Mouse (Mus musculus): ENCODE data around the gene Spns3.
A peak's percentile ranks its signal among the peaks of the same experiment; 100 is the strongest.

Spns3 gene

GRCm38 (mm10) chr11:72550134-72550988, at the start of gene Spns3:
TSS of gene Spns3 (minus strand) at chr11:72550506.
- DNase-seq: no peak

GRCm38 (mm10) chr11:72597780-72598179, 47.5 kb upstream of the Spns3 start:
- DNase-seq: no peak

GRCm38 (mm10) chr11:72595010-72595737, 44.9 kb upstream of the Spns3 start:
- DNase-seq: no peak

GRCm38 (mm10) chr11:72587537-72588233, 37.4 kb upstream of the Spns3 start:
- no peak for DNase-seq

DNA sequence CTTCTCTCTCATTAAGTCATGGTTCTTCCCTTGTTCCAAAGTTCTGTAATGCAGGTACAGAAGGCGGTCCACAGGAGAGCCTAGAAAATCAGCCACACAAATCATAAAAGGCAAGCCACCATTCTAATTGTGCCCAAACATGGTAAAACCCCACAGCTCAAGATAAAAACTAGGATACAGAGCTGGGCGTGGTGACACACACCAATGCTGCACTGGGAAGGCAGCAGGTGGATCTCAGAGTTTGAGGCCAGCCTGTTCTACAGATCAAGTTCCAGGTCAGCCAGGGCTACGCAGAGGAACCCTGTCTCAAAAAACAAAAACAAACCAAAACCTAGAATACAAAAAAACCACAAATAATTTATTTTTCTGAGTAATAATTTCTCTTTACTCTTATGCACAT, 36.3 kb upstream of the Spns3 start:
- no peak for DNase-seq

DNA sequence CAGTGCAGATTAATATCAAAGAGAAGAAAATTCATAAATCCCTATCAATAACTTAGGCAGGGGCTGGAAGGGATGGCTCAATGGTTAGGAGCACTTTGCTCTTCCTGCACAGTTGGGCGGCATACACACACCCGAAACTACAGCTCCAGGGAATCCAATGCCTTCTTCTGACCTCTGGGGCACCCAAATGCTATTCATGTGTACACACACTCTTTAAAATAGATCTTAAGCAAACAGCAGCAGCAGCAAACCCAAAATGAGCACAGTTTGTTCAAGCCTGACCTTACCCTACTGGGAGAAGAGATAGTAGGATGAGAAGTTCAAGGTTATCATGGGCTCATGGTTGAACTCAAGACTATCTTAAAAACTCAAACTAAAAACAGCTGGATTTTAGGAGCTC, 32.8 kb upstream of the Spns3 start:
- DNase-seq: no peak

GRCm38 (mm10) chr11:72582448-72582705, 32.1 kb upstream of the Spns3 start:
- no peak for DNase-seq

DNA sequence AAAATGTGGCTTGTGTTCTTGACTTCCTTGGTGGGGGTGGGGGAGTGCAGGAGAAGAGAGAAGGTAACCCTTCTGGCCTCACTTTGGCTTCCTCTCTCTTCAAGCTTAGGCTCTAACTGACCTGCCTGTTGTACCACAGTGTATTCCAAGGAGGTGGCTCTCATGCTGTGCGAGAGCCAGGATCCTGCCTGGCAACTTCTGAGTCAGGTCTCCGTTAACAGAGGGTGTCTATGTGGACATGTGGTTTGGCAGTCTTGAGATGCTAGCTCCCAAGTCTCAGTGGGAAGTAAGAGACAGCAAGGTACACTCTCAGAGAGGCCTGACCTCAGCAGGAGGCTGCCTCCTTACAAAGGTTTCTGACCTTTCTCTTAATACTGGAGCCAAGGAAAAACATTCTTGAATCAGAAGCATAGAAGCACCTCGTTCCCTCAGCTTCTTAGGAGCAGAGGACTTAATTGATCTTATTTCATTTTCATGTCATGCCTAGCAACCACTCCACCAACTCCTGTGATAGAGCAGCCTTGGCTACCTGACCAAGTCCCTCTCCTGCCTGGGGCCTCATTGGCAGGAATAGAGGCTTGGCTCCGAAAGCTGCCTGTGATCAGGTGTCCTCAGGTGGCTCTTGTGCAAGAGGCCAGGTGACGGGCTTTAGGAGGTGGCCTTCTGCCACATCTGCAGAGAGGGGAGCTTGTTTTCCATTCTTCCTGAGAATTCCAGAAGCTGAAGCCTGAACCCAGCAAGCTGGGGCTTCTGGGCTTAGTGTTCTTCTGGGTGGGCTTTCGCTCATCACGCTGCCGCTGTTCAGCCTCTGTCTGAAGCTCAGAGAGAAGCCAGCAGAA, 31.5 kb upstream of the Spns3 start:
- peak; percentile 25 for DNase-seq

DNA sequence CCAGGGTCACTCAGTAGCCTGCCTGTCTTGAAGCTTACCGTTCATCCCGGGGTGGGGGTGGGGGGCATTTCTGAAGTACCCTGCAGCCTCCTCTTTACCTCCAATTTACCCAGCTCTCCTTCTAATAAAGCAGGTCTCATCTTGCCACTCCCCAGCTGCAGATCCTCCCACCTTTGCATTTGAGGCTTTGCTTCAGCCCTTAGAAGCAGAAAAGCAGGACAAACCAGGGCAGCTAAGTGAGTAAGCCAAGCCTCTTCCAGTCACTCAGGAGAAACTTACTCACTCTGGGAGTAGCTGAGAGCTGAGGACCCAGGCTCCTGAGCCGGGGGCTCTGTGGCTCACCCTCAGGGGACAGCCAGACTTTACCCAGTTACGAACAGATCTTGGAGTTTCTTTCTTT, 28.2 kb upstream of the Spns3 start:
- DNase-seq: no peak

DNA sequence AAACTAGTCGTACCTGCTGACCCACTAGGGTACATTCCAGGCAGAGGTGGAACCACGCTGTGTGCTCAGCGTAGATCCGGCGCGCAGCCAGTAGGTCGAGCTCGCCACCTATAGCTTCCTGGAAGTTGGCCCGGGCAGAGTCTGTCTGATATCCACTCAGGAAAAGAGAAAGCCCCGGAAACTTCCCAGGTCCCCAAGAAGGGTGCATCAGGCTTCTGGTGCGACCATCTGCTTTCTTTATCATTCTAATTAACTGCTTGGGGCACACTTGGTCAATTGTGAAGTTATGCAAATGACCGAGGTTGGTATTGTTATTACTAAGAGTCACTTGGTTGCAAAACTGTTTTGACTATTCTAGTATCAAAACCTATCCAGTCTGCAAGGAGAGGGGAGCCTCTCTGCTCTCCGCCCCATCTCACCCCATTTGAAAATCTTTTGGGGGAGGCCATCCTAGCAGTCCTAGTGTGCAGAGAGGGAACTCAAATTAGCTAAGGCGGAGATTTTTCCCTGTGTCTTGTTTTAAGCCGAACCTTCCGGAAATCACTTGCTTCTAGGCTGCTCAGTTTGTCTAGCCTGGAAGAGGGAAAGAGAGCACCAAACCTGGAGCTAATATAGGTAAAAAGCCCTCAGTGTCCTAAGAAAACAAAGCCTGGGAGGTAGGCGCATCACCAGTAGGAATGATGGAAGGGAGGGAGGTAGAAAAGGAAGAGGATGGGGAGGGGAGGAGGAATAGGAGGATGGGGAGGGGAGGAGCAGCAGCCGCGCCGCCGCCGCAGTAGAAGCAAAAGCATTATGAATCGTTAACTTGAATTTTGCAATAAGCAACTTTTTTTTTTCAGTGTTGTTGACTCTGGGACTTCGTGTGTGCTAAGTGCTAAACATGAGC, 26.4 kb upstream of the Spns3 start:
- DNase-seq: peak; percentile 56

GRCm38 (mm10) chr11:72576111-72576465, 25.8 kb upstream of the Spns3 start:
- DNase-seq: no peak

DNA sequence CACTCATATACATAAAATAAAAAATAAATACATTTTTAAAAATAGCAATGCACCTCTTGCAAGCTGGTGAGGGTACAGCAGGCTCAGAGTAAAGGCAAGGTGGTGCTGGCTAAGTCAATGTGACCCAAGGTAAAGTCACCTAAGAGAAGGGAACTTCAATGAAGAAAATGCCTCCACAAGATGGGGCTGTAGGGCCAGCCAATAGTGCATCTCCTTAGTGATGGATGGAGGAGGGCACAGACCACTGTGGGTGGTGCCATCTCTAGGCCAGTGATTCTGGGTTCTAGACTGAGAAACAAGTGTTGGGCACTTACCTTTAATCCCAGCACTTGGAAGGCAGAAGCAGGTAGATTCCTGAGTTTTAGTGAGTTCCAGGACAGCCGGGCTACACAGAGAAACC, 23.5 kb upstream of the Spns3 start:
- no peak for DNase-seq

GRCm38 (mm10) chr11:72570319-72570979, 20.1 kb upstream of the Spns3 start:
- peak; percentile 85 for DNase-seq

DNA sequence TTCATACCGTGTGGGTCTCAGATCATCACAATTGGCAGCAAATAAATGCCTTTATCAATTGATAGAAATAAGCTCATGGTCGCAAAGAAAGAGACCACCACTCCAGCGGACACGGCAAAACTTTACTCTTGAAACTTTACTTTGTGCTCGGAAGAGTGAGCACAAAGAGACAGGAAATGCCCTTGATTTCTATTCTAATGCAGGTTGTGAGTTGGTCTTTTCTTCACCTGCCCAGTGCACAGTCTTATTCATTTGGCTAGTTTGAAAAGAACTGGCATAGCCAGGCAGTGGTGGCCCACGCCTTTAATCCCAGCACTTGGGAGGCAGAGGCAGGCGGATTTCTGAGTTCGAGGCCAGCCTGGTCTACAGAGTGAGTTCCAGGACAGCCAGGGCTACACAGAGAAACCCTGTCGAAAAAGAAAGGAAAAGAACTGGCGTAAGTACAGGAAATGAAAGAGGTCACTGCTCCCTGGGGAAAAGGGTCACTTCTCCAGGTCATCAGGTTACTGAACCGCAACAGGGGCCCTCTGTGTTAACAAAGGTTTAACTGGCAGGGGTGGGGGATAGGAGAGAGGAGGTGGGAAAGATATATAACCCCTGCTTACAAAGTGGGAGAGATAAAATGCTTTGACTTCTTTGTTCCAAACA, 19.5 kb upstream of the Spns3 start:
- no peak for DNase-seq

DNA sequence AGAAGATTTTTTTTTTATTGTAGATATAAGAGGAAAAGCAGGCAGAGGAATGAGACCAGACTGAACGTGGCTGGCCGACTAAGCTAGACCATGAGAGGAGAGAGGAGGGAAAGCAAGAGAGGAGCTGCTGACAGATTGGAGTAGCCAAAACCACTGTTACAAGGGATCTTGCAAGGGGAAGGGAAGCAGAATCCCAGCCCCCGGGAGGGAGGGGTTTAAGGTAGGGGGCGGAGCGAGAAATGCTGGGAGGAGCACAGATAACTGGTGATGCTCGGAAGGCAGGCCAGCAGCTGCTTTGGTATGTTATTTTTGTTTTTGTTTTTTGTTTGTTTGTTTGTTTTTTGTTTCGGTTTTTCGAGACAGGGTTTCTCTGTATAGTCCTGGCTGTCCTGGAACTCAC, 18.7 kb upstream of the Spns3 start:
- no peak for DNase-seq

DNA sequence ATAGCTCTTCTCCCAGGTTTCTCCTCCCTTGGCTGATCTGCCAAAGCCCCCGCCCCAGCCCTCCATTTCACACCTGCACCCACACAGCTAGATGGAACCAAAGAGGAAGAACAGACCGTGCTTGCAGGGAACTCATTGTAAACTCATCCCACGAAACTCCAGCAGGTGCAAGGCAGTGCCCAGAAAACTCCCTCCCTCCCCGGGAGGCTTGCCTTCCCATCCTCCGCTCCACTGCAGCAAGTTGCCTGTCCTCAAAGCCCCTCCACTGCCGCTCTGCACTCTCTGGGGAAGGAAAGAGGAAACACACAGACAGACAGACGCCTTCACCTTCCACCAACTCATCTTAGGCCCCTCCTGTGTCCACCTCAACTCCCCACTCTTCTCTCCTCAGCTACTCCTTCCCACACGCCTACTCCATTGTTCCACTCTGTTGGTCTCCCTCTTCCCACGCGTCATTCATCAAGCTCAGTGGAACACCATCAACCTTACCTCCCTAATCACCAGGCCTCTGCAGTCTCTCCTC, 16.6 kb upstream of the Spns3 start:
- no peak for DNase-seq

DNA sequence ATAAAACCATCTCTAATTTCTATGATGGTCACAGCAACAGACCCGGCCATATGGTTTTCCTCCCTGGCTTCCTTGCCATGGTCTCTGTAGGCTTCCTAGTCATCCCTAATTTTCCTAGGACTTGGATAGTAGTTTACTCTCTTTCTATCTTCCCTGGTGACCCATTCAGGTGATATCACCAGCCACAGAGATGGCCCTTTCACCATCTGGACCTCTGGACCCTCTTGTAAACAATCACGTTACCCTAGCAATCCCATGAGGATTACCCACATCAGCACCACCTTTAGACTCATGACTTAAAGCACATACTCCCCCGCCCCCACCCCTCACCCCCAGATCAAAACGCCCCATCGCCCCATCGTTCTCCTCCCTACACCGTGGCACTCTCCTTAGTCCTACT, 16.0 kb upstream of the Spns3 start:
- DNase-seq: no peak

DNA sequence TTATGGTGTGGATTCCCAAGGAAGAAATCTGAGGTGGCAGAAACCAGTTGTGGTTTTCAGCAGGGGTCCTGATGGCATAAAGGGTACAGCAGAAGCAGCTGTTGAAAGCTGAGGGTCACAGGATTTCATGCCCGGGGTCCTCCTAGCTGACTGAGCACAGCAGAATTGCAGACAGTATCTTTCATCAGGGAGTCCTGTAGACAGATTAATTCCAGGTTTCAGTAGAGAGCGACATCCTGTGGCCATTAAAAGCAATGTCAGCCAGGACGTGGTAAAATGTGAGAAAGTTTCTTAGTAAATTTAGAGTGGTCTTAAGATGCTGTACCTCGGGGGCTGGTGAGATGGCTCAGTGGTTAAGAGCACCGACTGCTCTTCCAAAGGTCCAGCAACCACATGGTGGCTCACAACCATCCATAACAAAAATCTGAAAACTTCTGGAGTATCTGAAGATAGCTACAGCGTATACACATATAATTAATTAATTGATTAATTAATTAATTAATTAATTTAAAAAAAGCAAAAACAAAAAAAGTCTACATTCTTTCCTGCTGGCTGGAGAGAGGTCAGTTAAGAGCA, 14.0 kb upstream of the Spns3 start:
- peak; percentile 20 for DNase-seq

DNA sequence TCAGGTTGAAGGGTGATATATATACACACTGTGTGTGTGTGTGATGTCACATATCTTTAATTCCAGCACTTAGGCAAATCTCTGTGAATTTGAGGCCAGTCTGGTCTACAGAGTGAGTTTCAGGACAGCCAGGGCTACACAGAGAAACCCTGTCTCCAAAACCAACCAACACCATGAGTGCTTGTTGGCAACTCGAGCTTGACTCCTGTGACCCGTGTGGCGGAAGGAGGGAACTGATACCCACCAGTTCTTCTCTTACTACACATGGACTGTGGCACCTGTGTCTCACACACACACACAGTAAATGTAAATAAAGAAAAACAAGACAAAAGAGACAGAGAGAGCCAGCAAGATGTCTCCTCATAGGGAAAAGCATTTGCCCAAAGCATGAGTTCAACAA, 10.4 kb upstream of the Spns3 start:
- no peak for DNase-seq

DNA sequence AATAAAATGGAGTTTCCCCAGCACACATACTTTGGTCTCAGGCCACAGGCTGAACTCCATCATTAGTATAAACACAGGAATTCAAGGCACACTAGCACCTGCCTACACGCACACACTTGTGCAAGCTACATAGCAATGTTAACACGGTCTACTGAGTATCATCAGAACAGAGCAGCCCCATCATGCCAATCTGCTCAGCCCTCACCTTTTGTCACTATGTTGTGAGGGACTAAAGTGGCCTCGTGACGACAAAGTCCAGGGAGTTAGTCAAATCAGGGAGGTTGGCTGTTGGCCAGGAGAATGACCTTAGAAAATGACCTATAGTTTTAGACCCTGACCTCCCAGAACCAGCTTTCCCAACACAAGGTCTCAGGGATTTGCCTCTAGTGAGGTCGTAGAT, 7.8 kb upstream of the Spns3 start:
- DNase-seq: no peak
